In the genomic region with DNA sequence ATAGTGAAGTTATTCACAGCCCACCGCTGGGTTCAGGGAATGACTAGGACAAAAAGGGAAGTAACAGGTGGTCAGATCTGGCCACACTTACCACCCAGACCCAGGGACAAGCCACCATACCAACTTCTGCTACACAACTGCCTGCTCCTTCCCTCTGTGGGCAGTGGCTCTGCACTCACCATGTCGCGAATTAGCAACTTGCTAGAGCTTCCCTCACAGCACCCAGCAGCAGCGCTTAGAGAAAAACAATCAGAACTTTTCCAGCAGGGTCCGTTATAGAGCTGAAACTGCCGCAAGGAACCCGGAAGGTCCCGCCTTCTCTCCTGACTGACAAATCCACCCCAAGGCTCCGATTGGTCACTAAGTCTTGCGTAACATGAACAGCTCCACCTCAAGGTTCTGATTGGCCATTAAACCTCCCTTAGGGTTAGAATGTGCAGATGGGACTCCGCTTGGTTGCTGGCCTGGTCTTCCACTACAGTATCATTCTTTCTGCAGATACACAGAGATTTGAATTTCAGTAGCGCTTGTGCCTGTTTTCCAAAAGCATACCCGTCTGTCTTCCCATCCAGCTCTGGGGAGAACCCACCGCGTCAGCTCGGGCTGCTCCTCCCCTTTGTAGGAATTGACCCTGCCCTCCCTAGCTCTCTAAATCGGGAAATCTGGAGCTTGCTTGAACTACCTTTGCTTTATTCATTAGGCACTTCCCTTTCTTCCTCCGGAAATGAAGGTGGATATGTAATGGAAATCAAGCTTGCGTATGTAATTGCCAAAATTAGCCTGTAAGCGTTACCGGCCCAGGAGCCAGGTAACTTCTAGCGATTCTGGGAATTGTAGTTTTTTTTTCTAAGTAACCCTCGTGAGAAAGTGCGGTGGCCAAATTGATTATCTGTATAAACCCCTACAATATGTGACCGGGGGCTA, we compare ENCODE assay signal across 7 mouse cellular contexts. TPM values are rescaled to one million over a fixed set of nuclear protein-coding genes. Genes with fewer than 3 reads are reported as not detected.
A peak's percentile ranks its signal among the peaks of the same experiment; 100 is the strongest.
DNase-seq lines count a peak whose midpoint lies in the region; ATAC-seq lines count a peak whose summit lies in the region.

A gene (minus strand): TSS at position 332 of the 924 bp plus-strand sequence.

- intact Hi-C loops in gastrocnemius, postnatal 36 days (cut with DNase I): loop anchor here (1.0 to 10.0 kb wide), 3 partner anchors 106 to 241 kb away; a partner anchor contains a TSS
- intact Hi-C loops in left cerebral cortex, postnatal 25 days (cut with DNase I): loop anchor here (1.0 to 10.0 kb wide), 3 partner anchors 106 to 241 kb away; a partner anchor contains a TSS

- peak within 1 kb of the TSS; percentile 45 for H3K27ac ChIP-seq in intestine, embryonic 15.5 days
- H3K27ac ChIP-seq in midbrain, embryonic 10.5 days (replicated peaks): peak within 1 kb of the TSS; percentile 85

- peak; percentile 100 for ATAC-seq in intestine, embryonic 15.5 days

- peak within 1 kb of the TSS; percentile 52 for H3K9ac ChIP-seq in intestine, embryonic 15.5 days

- peak within 1 kb of the TSS; percentile 58 for H3K4me2 ChIP-seq in intestine, embryonic 15.5 days (replicated peaks)

- under 1% methylated on average over 25 of the region's 25 CpGs for WGBS in intestine, embryonic 15.5 days
- under 1% methylated on average over 25 of the region's 25 CpGs for WGBS in midbrain, embryonic 10.5 days

- peak; percentile 90 for DNase-seq in adrenal gland, adult 2 months
- peak; percentile 82 for DNase-seq in embryo, embryonic 11.5 days (ENCODE audit: low read depth, low spot score)
- DNase-seq in gastrocnemius, postnatal 36 days: peak; percentile 59 to 71
- peak; percentile 85 to 94 for DNase-seq in left cerebral cortex, postnatal 25 days (ENCODE audit: low spot score in 2 of 2)
- DNase-seq in midbrain, embryonic 10.5 days (ENCODE audit: low spot score): peak; percentile 82
- peak; percentile 67 for DNase-seq in right cerebral cortex, postnatal 4 days

- H3K27me3 ChIP-seq in intestine, embryonic 15.5 days (replicated peaks): no peaks in the 10 kb centered on the region
- H3K27me3 ChIP-seq in midbrain, embryonic 10.5 days (ENCODE audit: low read depth, poor library complexity, severe bottlenecking): no peaks in the 10 kb centered on the region

- peak within 1 kb of the TSS; percentile 45 for H3K4me3 ChIP-seq in intestine, embryonic 15.5 days (replicated peaks)
- H3K4me3 ChIP-seq in midbrain, embryonic 10.5 days: peak within 1 kb of the TSS; percentile 65

- H3K4me1 ChIP-seq in intestine, embryonic 15.5 days (replicated peaks): no peaks in the 10 kb centered on the region
- no peaks in the 10 kb centered on the region; the same call in 1 of the 2 replicates for H3K4me1 ChIP-seq in midbrain, embryonic 10.5 days

- H3K36me3 ChIP-seq in intestine, embryonic 15.5 days: no peaks in the 10 kb centered on the region
- H3K36me3 ChIP-seq in midbrain, embryonic 10.5 days: peaks cover 4% of the 10 kb centered on the region; the same call in 1 of the 2 replicates

- no peaks in the 10 kb centered on the region for H3K9me3 ChIP-seq in intestine, embryonic 15.5 days
- 0 out of 2 replicates have a peak, but pooled peaks cover 5% of the 10 kb centered on the region for H3K9me3 ChIP-seq in midbrain, embryonic 10.5 days (replicated peaks)

RNA-seq across cellular contexts. Expression of the gene that starts here (rescaled TPM):
- 10 to 100 TPM; 13.5 to 15.7 TPM for total RNA-seq in adrenal gland, adult 2 months (2021)
- 1.5 TPM in 2 replicates for polyA plus RNA-seq in adrenal gland, adult 2 months (2012; rRNA removed)
- 10 to 100 TPM in 1 of 2 experiments, 1 to 10 TPM in 1; 9.5 to 10.4 TPM for total RNA-seq in gastrocnemius, postnatal 36 days (2021)
- polyA plus RNA-seq in intestine, embryonic 15.5 days (2015; fragmentation: Nextera tagmentation; extraction: Ambion mirVana): 10.6 and 12.1 TPM in 2 replicates
- total RNA-seq in left cerebral cortex, postnatal 25 days (2021): 10 to 100 TPM in 1 of 2 experiments, 1 to 10 TPM in 1; 8.7 to 11.6 TPM
- polyA plus RNA-seq in midbrain, embryonic 10.5 days (2016; fragmentation: Nextera tagmentation; extraction: Ambion mirVana): 11.0 and 11.9 TPM in 2 replicates

Comparison
In these comparisons a context has a peak if more than half of its experiments do, and no peak if none do; other contexts are left out.
1. Peak in every context shown above with its lines: DNase-seq, ATAC-seq, H3K4me3 ChIP-seq and H3K27ac ChIP-seq.